Mouse (Mus musculus): ENCODE results near the gene Kxd1. TPM values are rescaled to one million over a fixed set of nuclear protein-coding genes. Genes with fewer than 3 reads are reported as not detected.

Gene Kxd1
- polyA plus RNA-seq (2012; rRNA removed), result 63.4 and 65.9 TPM in 2 replicates

GRCm38 (mm10) chr8:70527512-70528181, at the start of gene Kxd1, which contains the start of gene Fkbp8:
Kxd1 (minus strand) TSS chr8:70527956.
Fkbp8 (plus strand) TSS chr8:70527724.
- H3K4me3 ChIP-seq (replicated peaks; ENCODE audit: insufficient read depth, low read depth, low read length), result peak within 1 kb of the TSS; percentile 80
- H3K27me3 ChIP-seq (ENCODE audit: control insufficient read depth, insufficient read depth, low read length), result no peaks in the 10 kb centered on the region
- 1% methylated on average over 59 of the region's 61 CpGs for WGBS

GRCm38 (mm10) chr8:70577207-70577606, 49.5 kb upstream of the Kxd1 start:
- WGBS, result 34% methylated on average over 3 of the region's 3 CpGs
- H3K27me3 ChIP-seq (ENCODE audit: control insufficient read depth, insufficient read depth, low read length), result no peaks in the 10 kb centered on the region
- H3K4me3 ChIP-seq (replicated peaks; ENCODE audit: insufficient read depth, low read depth, low read length), result no peak overlapping the region
- DNase-seq, result peak in 1 of 2 experiments; percentile 55
- no peak for TF ChIP-seq CTCF (IDR thresholded peaks at IDR 0.05; ENCODE audit: borderline replicate concordance, insufficient read depth, low read depth, low read length)
- no peak for TF ChIP-seq POLR2A (IDR thresholded peaks at IDR 0.05; ENCODE audit: borderline replicate concordance, insufficient read depth, low read length)
- H3K27ac ChIP-seq (ENCODE audit: insufficient read depth, low read length), result no peak overlapping the region
- H3K4me1 ChIP-seq (ENCODE audit: control insufficient read depth, insufficient read depth, low read length), result peaks cover 37% of the 10 kb centered on the region

More at GRCm38 (mm10) chr8:70527512-70528181, at the start of gene Kxd1, which contains the start of gene Fkbp8:
- H3K4me1 ChIP-seq (ENCODE audit: control insufficient read depth, insufficient read depth, low read length), result peaks cover 8% of the 10 kb centered on the region
- TF ChIP-seq POLR2A (IDR thresholded peaks at IDR 0.05; ENCODE audit: borderline replicate concordance, insufficient read depth, low read length) (peak; percentile 61; the same call in 1 of the 2 replicates), CTCF (IDR thresholded peaks at IDR 0.05; ENCODE audit: borderline replicate concordance, insufficient read depth, low read depth, low read length) (no peak)
- peak; percentile 97 to 100 for DNase-seq
- H3K27ac ChIP-seq (ENCODE audit: insufficient read depth, low read length), result peak within 1 kb of the TSS; percentile 37

- H3K4me1 ChIP-seq (ENCODE audit: control insufficient read depth, insufficient read depth, low read length), result peaks cover 58% of the 10 kb centered on the region
- 26% methylated on average over 4 of the region's 4 CpGs for WGBS
- peak; percentile 79 to 84 for DNase-seq
Observed at GRCm38 (mm10) chr8:70574915-70575314, 47.2 kb upstream of the Kxd1 start.

GRCm38 (mm10) chr8:70574302-70574701, 46.5 kb upstream of the Kxd1 start:
- H3K4me3 ChIP-seq (replicated peaks; ENCODE audit: insufficient read depth, low read depth, low read length), result no peak overlapping the region
- H3K4me1 ChIP-seq (ENCODE audit: control insufficient read depth, insufficient read depth, low read length), result peaks cover 61% of the 10 kb centered on the region
- TF ChIP-seq POLR2A (IDR thresholded peaks at IDR 0.05; ENCODE audit: borderline replicate concordance, insufficient read depth, low read length) (no peak), CTCF (IDR thresholded peaks at IDR 0.05; ENCODE audit: borderline replicate concordance, insufficient read depth, low read depth, low read length) (no peak)
- DNase-seq, result no peak
- peak overlapping the region; percentile 29; the same call in 1 of the 2 replicates for H3K27ac ChIP-seq (ENCODE audit: insufficient read depth, low read length)
- no peaks in the 10 kb centered on the region for H3K27me3 ChIP-seq (ENCODE audit: control insufficient read depth, insufficient read depth, low read length)

More at GRCm38 (mm10) chr8:70574915-70575314, 47.2 kb upstream of the Kxd1 start:
- no peak overlapping the region for H3K4me3 ChIP-seq (replicated peaks; ENCODE audit: insufficient read depth, low read depth, low read length)
- no peak for TF ChIP-seq CTCF (IDR thresholded peaks at IDR 0.05; ENCODE audit: borderline replicate concordance, insufficient read depth, low read depth, low read length)
- no peak for TF ChIP-seq POLR2A (IDR thresholded peaks at IDR 0.05; ENCODE audit: borderline replicate concordance, insufficient read depth, low read length)
- H3K27me3 ChIP-seq (ENCODE audit: control insufficient read depth, insufficient read depth, low read length), result no peaks in the 10 kb centered on the region
- peak overlapping the region; percentile 49 for H3K27ac ChIP-seq (ENCODE audit: insufficient read depth, low read length)

GRCm38 (mm10) chr8:70570990-70571389, 43.2 kb upstream of the Kxd1 start:
- TF ChIP-seq CTCF (IDR thresholded peaks at IDR 0.05; ENCODE audit: borderline replicate concordance, insufficient read depth, low read depth, low read length) (no peak), POLR2A (IDR thresholded peaks at IDR 0.05; ENCODE audit: borderline replicate concordance, insufficient read depth, low read length) (no peak)
- Histone ChIP-seq H3K27ac (ENCODE audit: insufficient read depth, low read length) (peak overlapping the region; percentile 61), H3K4me3 (replicated peaks; ENCODE audit: insufficient read depth, low read depth, low read length) (no peak overlapping the region), H3K4me1 (ENCODE audit: control insufficient read depth, insufficient read depth, low read length) (peaks cover 52% of the 10 kb centered on the region), H3K27me3 (ENCODE audit: control insufficient read depth, insufficient read depth, low read length) (no peaks in the 10 kb centered on the region)
- 12% methylated on average over 6 of the region's 6 CpGs for WGBS
- DNase-seq, result peak; percentile 74 to 79

- H3K27me3 ChIP-seq (ENCODE audit: control insufficient read depth, insufficient read depth, low read length), result no peaks in the 10 kb centered on the region
- peaks cover 54% of the 10 kb centered on the region for H3K4me1 ChIP-seq (ENCODE audit: control insufficient read depth, insufficient read depth, low read length)
- H3K4me3 ChIP-seq (replicated peaks; ENCODE audit: insufficient read depth, low read depth, low read length), result no peak overlapping the region
- TF ChIP-seq POLR2A (IDR thresholded peaks at IDR 0.05; ENCODE audit: borderline replicate concordance, insufficient read depth, low read length) (no peak), CTCF (IDR thresholded peaks at IDR 0.05; ENCODE audit: borderline replicate concordance, insufficient read depth, low read depth, low read length) (no peak)
- no peak for DNase-seq
- H3K27ac ChIP-seq (ENCODE audit: insufficient read depth, low read length), result peak overlapping the region; percentile 61
Observed at GRCm38 (mm10) chr8:70570360-70570759, 42.6 kb upstream of the Kxd1 start.

GRCm38 (mm10) chr8:70565561-70565960, 37.8 kb upstream of the Kxd1 start:
- WGBS, result 58% methylated on average over 3 of the region's 3 CpGs
- TF ChIP-seq CTCF (IDR thresholded peaks at IDR 0.05; ENCODE audit: borderline replicate concordance, insufficient read depth, low read depth, low read length) (no peak), POLR2A (IDR thresholded peaks at IDR 0.05; ENCODE audit: borderline replicate concordance, insufficient read depth, low read length) (no peak)
- no peak for DNase-seq
- peaks cover 42% of the 10 kb centered on the region for H3K4me1 ChIP-seq (ENCODE audit: control insufficient read depth, insufficient read depth, low read length)
- no peak overlapping the region for H3K4me3 ChIP-seq (replicated peaks; ENCODE audit: insufficient read depth, low read depth, low read length)
- no peak overlapping the region for H3K27ac ChIP-seq (ENCODE audit: insufficient read depth, low read length)
- no peaks in the 10 kb centered on the region for H3K27me3 ChIP-seq (ENCODE audit: control insufficient read depth, insufficient read depth, low read length)

GRCm38 (mm10) chr8:70564696-70565235, 37.0 kb upstream of the Kxd1 start:
- H3K27ac ChIP-seq (ENCODE audit: insufficient read depth, low read length), result no peak overlapping the region
- whole genome bisulfite sequencing, result 26% methylated on average over 3 of the region's 3 CpGs
- H3K4me1 ChIP-seq (ENCODE audit: control insufficient read depth, insufficient read depth, low read length), result peaks cover 42% of the 10 kb centered on the region
- H3K27me3 ChIP-seq (ENCODE audit: control insufficient read depth, insufficient read depth, low read length), result no peaks in the 10 kb centered on the region
- TF ChIP-seq POLR2A (IDR thresholded peaks at IDR 0.05; ENCODE audit: borderline replicate concordance, insufficient read depth, low read length) (no peak), CTCF (IDR thresholded peaks at IDR 0.05; ENCODE audit: borderline replicate concordance, insufficient read depth, low read depth, low read length) (no peak)
- H3K4me3 ChIP-seq (replicated peaks; ENCODE audit: insufficient read depth, low read depth, low read length), result no peak overlapping the region
- DNase-seq, result no peak
